Mouse (Mus musculus): ENCODE results near the gene Trappc12. TPM values are rescaled to one million over a fixed set of nuclear protein-coding genes. Genes with fewer than 3 reads are reported as not detected.

Gene Trappc12
- polyA plus RNA-seq, 1 experiment from 2014 or later: 33.5 TPM

- Histone ChIP-seq H3K9me3 (replicated peaks) (no peaks in the 10 kb centered on the region), H3K4me1 (replicated peaks) (peaks cover 18% of the 10 kb centered on the region), H3K4me3 (no peak overlapping the region), H3K27me3 (replicated peaks) (no peaks in the 10 kb centered on the region), H3K27ac (ENCODE audit: poor library complexity, severe bottlenecking) (no peak overlapping the region), H3K9ac (no peak overlapping the region), H3K4me2 (no peak overlapping the region), H3K36me3 (no peaks in the 10 kb centered on the region)
- 88% methylated on average over 7 of the region's 7 CpGs for WGBS
- no peak for ATAC-seq (ENCODE audit: insufficient number of reproducible peaks, low FRiP score)
These were observed 29.9 kb upstream of the Trappc12 start for GRCm38 (mm10) chr12:28780180-28780579.

GRCm38 (mm10) chr12:28775627-28776026 lies 25.4 kb upstream of the Trappc12 start:
- no peak overlapping the region for H3K4me3 ChIP-seq
- no peak overlapping the region for H3K27ac ChIP-seq (ENCODE audit: poor library complexity, severe bottlenecking)
- no peaks in the 10 kb centered on the region for H3K9me3 ChIP-seq (replicated peaks)
- H3K27me3 ChIP-seq (replicated peaks): no peaks in the 10 kb centered on the region
- WGBS: 87% methylated on average over 6 of the region's 6 CpGs
- peaks cover 9% of the 10 kb centered on the region for H3K4me1 ChIP-seq (replicated peaks)
- no peak overlapping the region for H3K4me2 ChIP-seq
- ATAC-seq (ENCODE audit: insufficient number of reproducible peaks, low FRiP score): no peak
- H3K36me3 ChIP-seq: no peaks in the 10 kb centered on the region
- no peak overlapping the region for H3K9ac ChIP-seq

DNA sequence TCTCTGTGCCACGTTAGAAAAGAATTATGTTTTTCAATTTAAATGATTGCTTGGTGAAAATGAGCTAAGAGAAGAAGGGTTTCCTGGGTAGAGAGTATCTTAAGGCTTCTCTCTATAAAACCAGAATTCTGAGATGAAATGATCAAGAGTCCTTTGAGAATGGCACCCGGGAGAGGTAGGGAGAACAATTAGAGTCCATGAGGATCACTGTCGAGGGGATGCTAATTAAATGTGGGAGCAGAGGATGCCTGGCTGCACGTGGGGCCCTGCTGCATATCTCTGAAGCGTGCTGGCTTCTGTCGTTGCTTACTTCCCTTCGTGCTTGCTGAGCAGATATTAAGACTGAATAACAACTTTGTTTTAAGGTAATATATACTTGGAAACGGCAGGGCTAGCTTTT lies 24.8 kb upstream of the Trappc12 start:
- Histone ChIP-seq H3K9ac (no peak overlapping the region), H3K27ac (ENCODE audit: poor library complexity, severe bottlenecking) (no peak overlapping the region), H3K9me3 (replicated peaks) (no peaks in the 10 kb centered on the region), H3K4me2 (no peak overlapping the region), H3K36me3 (no peaks in the 10 kb centered on the region), H3K4me3 (no peak overlapping the region), H3K4me1 (replicated peaks) (peaks cover 9% of the 10 kb centered on the region), H3K27me3 (replicated peaks) (no peaks in the 10 kb centered on the region)
- WGBS: 52% methylated on average over 8 of the region's 8 CpGs
- ATAC-seq (ENCODE audit: insufficient number of reproducible peaks, low FRiP score): no peak

DNA sequence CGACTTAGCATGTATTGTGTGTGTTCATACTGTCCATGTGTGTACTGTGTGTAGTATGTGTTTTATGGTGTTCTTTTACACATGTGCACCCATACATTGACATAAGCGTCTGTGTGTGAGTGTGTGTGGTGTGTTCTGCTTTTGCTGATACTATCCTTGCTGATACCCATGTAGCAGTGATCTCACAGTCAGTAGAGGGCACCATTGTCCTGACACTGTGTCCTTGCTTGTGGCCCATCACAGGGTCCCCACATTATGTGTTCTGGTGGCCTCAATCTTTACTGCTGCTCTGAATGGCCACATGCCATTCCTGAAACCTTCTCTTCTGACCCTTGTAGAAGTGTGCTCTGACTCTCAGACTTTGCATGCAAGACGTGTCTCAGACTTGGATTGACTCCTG lies 23.5 kb upstream of the Trappc12 start:
- no peak overlapping the region for H3K9ac ChIP-seq
- H3K4me1 ChIP-seq (replicated peaks): peaks cover 9% of the 10 kb centered on the region
- 79% methylated on average over 3 of the region's 3 CpGs for WGBS
- no peak overlapping the region for H3K27ac ChIP-seq (ENCODE audit: poor library complexity, severe bottlenecking)
- no peak for ATAC-seq (ENCODE audit: insufficient number of reproducible peaks, low FRiP score)
- H3K4me3 ChIP-seq: no peak overlapping the region
- no peak overlapping the region for H3K4me2 ChIP-seq
- no peaks in the 10 kb centered on the region for H3K9me3 ChIP-seq (replicated peaks)
- no peaks in the 10 kb centered on the region for H3K27me3 ChIP-seq (replicated peaks)
- no peaks in the 10 kb centered on the region for H3K36me3 ChIP-seq

DNA sequence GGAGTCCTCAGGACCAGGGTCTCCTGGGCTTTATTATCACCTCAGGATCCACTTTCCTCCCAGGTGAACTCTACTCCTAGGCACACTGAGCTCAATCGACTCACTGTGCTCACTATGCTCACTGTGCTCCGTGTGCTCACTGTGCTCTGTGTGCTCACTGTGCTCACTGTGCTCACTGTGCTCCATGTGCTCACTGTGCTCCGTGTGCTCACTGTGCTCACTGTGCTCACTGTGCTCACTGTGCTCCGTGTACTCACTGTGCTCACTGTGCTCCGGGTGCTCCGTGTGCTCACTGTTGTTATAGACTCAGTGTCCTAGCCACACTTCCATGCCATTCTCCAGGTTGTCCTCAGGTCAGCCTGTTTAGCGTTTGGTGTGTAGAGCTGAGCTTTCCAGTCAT lies 19.7 kb upstream of the Trappc12 start:
- Histone ChIP-seq H3K4me1 (replicated peaks) (0 out of 2 replicates have a peak, but pooled peaks cover 2% of the 10 kb centered on the region), H3K36me3 (peaks cover 8% of the 10 kb centered on the region), H3K9ac (no peak overlapping the region), H3K27me3 (replicated peaks) (no peaks in the 10 kb centered on the region), H3K27ac (ENCODE audit: poor library complexity, severe bottlenecking) (no peak overlapping the region), H3K4me2 (no peak overlapping the region), H3K4me3 (no peak overlapping the region), H3K9me3 (replicated peaks) (no peaks in the 10 kb centered on the region)
- ATAC-seq (ENCODE audit: insufficient number of reproducible peaks, low FRiP score): no peak
- WGBS: 92% methylated on average over 7 of the region's 7 CpGs

DNA sequence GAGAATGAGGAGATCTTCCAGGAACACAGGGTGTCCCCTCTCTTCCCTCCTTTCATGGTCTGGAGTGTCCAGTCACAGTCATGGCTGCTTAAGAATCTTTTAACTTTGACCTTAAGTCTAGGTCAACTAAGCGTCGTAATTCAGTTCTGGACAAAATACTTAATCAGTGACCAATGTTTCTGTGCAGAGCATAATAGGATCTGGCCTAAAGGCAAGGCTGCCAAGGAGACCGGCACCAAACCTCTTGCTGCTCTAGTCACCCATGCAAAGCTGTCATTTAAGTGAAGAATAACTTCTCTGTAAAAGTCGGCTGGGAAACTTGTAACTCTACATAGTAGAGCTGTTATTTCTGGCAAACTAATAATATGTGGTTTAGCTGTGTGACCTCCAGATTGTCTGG lies 5.7 kb upstream of the Trappc12 start:
- Histone ChIP-seq H3K27me3 (replicated peaks) (no peaks in the 10 kb centered on the region), H3K9me3 (replicated peaks) (no peaks in the 10 kb centered on the region), H3K9ac (no peak overlapping the region), H3K4me1 (replicated peaks) (peaks cover 5% of the 10 kb centered on the region), H3K36me3 (no peaks in the 10 kb centered on the region), H3K4me2 (no peak overlapping the region), H3K27ac (ENCODE audit: poor library complexity, severe bottlenecking) (no peak overlapping the region), H3K4me3 (no peak overlapping the region)
- no peak for ATAC-seq (ENCODE audit: insufficient number of reproducible peaks, low FRiP score)
- 86% methylated on average over 4 of the region's 4 CpGs for WGBS

DNA sequence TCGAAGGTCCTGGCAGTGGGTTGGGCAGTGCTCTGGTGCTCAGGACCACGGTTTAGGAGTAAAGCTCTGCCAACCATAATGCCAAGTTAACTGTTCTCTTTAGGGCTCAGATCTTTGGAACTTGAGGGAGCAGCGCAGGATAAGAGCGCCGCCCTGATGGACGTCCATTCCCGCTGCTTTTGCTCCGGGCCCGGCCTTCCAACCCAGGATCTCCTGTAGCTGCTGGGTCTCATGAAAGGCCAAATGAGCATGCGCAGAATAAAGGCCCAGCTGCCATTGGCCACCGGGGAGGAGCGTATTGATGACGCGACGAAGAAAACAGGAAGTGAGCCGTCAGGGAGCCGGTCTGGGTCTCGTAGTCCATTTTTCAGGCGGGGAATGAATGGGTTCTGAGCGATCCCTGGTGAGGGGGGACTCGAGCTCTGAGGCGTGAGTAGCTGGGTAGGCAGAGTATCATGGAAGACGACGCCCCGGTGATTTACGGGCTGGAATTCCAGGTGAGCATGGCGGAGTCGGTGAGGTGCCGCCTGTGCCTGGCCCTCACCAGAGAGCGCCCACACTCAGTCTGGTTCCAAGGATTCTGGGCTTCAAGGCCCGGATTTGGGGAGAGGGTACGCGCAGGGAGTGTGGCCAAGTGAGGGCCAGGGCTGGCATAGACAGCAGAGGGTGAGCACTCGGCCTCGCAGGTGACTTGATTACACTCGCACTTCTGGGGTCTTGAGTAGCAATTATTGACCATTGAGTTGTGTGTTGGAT lies 1.4 kb upstream of the Trappc12 start, which contains the start of gene Eipr1:
Gene Eipr1 (plus strand): TSS at position 296 of the 756 bp plus-strand sequence.
- WGBS: 3% methylated on average over 36 of the region's 36 CpGs
- no peaks in the 10 kb centered on the region for H3K27me3 ChIP-seq (replicated peaks)

GRCm38 (mm10) chr12:28750876-28751275 lies 604 bp upstream of the Trappc12 start:
- H3K4me3 ChIP-seq: 0 out of 2 replicates have a peak overlapping the region, but pooled peaks have one; percentile 88
- peaks cover 14% of the 10 kb centered on the region for H3K36me3 ChIP-seq
- H3K9ac ChIP-seq: no peak overlapping the region
- no peak overlapping the region for H3K27ac ChIP-seq (ENCODE audit: poor library complexity, severe bottlenecking)
- no peak for ATAC-seq (ENCODE audit: insufficient number of reproducible peaks, low FRiP score)
- no peaks in the 10 kb centered on the region for H3K27me3 ChIP-seq (replicated peaks)
- no peak overlapping the region for H3K4me2 ChIP-seq
- no peaks in the 10 kb centered on the region for H3K9me3 ChIP-seq (replicated peaks)
- H3K4me1 ChIP-seq (replicated peaks): peaks cover 16% of the 10 kb centered on the region
- 94% methylated on average over 5 of the region's 5 CpGs for WGBS

More for the DNA sequence above, 1.4 kb upstream of the Trappc12 start, which contains the start of gene Eipr1:
- Histone ChIP-seq H3K4me3 (peak within 1 kb of the TSS; percentile 90), H3K4me1 (replicated peaks) (peaks cover 16% of the 10 kb centered on the region), H3K9ac (peak within 1 kb of the TSS; percentile 76), H3K9me3 (replicated peaks) (no peaks in the 10 kb centered on the region), H3K4me2 (peak within 1 kb of the TSS; percentile 94), H3K27ac (ENCODE audit: poor library complexity, severe bottlenecking) (no peak within 1 kb of the TSS), H3K36me3 (peaks cover 6% of the 10 kb centered on the region)
- ATAC-seq (ENCODE audit: insufficient number of reproducible peaks, low FRiP score): peak; percentile 86

DNA sequence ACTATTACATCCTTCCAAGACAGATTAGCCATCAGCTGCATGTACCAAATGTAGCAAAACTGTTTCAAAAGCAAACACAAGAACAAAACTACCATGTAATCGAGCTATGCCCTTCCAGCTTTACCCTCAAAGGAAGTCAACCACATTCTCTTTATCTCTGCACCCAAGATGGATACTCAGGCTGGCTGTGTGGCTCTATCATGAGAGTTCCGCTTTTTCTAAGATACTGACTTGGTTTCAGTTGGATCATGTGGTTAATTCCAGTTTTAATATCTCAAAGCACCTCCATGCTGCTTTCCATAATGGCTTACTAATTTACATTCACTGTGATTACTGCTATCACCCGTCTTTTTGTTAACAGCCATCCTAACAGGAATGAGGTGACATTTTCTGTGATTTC lies 6.9 kb downstream of the Trappc12 start:
- Histone ChIP-seq H3K4me3 (no peak overlapping the region), H3K4me2 (no peak overlapping the region), H3K9me3 (replicated peaks) (no peaks in the 10 kb centered on the region), H3K4me1 (replicated peaks) (peaks cover 8% of the 10 kb centered on the region; the same call in 1 of the 2 replicates), H3K27ac (ENCODE audit: poor library complexity, severe bottlenecking) (no peak overlapping the region), H3K36me3 (peaks cover 54% of the 10 kb centered on the region), H3K9ac (no peak overlapping the region), H3K27me3 (replicated peaks) (no peaks in the 10 kb centered on the region)
- WGBS: 80% methylated on average over 3 of the region's 3 CpGs
- no peak for ATAC-seq (ENCODE audit: insufficient number of reproducible peaks, low FRiP score)

- ATAC-seq (ENCODE audit: insufficient number of reproducible peaks, low FRiP score): no peak
- Histone ChIP-seq H3K27me3 (replicated peaks) (no peaks in the 10 kb centered on the region), H3K4me3 (no peak overlapping the region), H3K36me3 (peaks cover 58% of the 10 kb centered on the region), H3K27ac (ENCODE audit: poor library complexity, severe bottlenecking) (no peak overlapping the region), H3K9me3 (replicated peaks) (0 out of 2 replicates have a peak, but pooled peaks cover 3% of the 10 kb centered on the region), H3K4me2 (no peak overlapping the region), H3K4me1 (replicated peaks) (no peaks in the 10 kb centered on the region), H3K9ac (no peak overlapping the region)
- WGBS: 85% methylated on average over 3 of the region's 3 CpGs
These were observed 15.0 kb downstream of the Trappc12 start for GRCm38 (mm10) chr12:28735293-28735692.

DNA sequence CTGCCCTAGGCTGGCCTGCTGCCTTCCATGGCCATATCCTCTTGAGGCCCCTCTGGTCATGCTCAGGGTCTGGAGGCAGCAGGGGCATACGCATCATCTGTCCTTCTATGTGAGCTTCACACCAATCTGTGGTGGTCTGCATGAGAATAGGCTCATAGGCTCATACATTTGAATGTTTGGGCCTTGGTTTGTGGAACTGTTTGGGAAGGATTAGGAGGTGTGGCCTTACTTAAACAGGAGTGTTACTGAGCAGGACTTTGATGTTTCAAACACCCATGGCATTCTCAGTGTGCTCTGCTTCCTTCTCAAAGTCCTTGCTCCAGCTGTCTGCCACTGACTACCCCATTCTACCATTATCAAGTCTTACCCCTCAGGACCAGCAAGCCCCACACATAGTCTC lies 16.0 kb downstream of the Trappc12 start:
- no peak for ATAC-seq (ENCODE audit: insufficient number of reproducible peaks, low FRiP score)
- Histone ChIP-seq H3K9ac (no peak overlapping the region), H3K36me3 (peaks cover 64% of the 10 kb centered on the region), H3K4me3 (no peak overlapping the region), H3K27ac (ENCODE audit: poor library complexity, severe bottlenecking) (no peak overlapping the region), H3K27me3 (replicated peaks) (no peaks in the 10 kb centered on the region), H3K4me1 (replicated peaks) (no peaks in the 10 kb centered on the region), H3K4me2 (no peak overlapping the region), H3K9me3 (replicated peaks) (0 out of 2 replicates have a peak, but pooled peaks cover 3% of the 10 kb centered on the region)
- WGBS: 95% methylated on average over 1 of the region's 1 CpGs

Data from heart, embryonic 12.5 days (tissue).